Mouse (Mus musculus): Measurements from ENCODE around the gene Gprc5c. TPM values are rescaled to one million over a fixed set of nuclear protein-coding genes. Genes with fewer than 3 reads are reported as not detected.

Gene Gprc5c
- polyA plus RNA-seq, 1 experiment from 2014 or later = 23.0 TPM

- H3K27me3 ChIP-seq (ENCODE audit: control insufficient read depth, insufficient read depth, low read length) = no peaks in the 10 kb centered on the region
- no peak overlapping the region for H3K4me3 ChIP-seq (ENCODE audit: low read depth, low read length)
- WGBS (ENCODE audit: insufficient replicate concordance) = 38% methylated on average over 3 of the region's 3 CpGs
- peaks cover 22% of the 10 kb centered on the region for H3K4me1 ChIP-seq (ENCODE audit: control insufficient read depth, insufficient read depth, low read length)
- no peak overlapping the region for H3K9ac ChIP-seq (ENCODE audit: low read depth, low read length)
- ATAC-seq (replicated peaks; ENCODE audit: insufficient number of reproducible peaks, low FRiP score, low TSS enrichment) = no peak
- H3K4me2 ChIP-seq = no peak overlapping the region
- H3K36me3 ChIP-seq (ENCODE audit: control insufficient read depth, insufficient read depth, low read length) = no peaks in the 10 kb centered on the region
- no peaks in the 10 kb centered on the region for H3K9me3 ChIP-seq (replicated peaks; ENCODE audit: control insufficient read depth, low read length)
- H3K27ac ChIP-seq (ENCODE audit: low read depth, low read length) = no peak overlapping the region
These were observed 26.2 kb downstream of the Gprc5c start for GRCm38 (mm10) chr11:114877145-114877544.

- Histone ChIP-seq H3K27ac (ENCODE audit: low read depth, low read length) (no peak overlapping the region), H3K27me3 (ENCODE audit: control insufficient read depth, insufficient read depth, low read length) (no peaks in the 10 kb centered on the region), H3K4me2 (no peak overlapping the region), H3K4me3 (ENCODE audit: low read depth, low read length) (no peak overlapping the region), H3K9me3 (replicated peaks; ENCODE audit: control insufficient read depth, low read length) (no peaks in the 10 kb centered on the region), H3K4me1 (ENCODE audit: control insufficient read depth, insufficient read depth, low read length) (peaks cover 13% of the 10 kb centered on the region), H3K36me3 (ENCODE audit: control insufficient read depth, insufficient read depth, low read length) (no peaks in the 10 kb centered on the region), H3K9ac (ENCODE audit: low read depth, low read length) (no peak overlapping the region)
- ATAC-seq (replicated peaks; ENCODE audit: insufficient number of reproducible peaks, low FRiP score, low TSS enrichment) = no peak
- 70% methylated on average over 2 of the region's 2 CpGs for WGBS (ENCODE audit: insufficient replicate concordance)
These were observed 28.7 kb downstream of the Gprc5c start for GRCm38 (mm10) chr11:114879666-114880065.

GRCm38 (mm10) chr11:114880185-114880584 is 29.2 kb downstream of the Gprc5c start:
- ATAC-seq (replicated peaks; ENCODE audit: insufficient number of reproducible peaks, low FRiP score, low TSS enrichment) = no peak
- Histone ChIP-seq H3K36me3 (ENCODE audit: control insufficient read depth, insufficient read depth, low read length) (no peaks in the 10 kb centered on the region), H3K4me2 (no peak overlapping the region), H3K4me3 (ENCODE audit: low read depth, low read length) (no peak overlapping the region), H3K9me3 (replicated peaks; ENCODE audit: control insufficient read depth, low read length) (no peaks in the 10 kb centered on the region), H3K27me3 (ENCODE audit: control insufficient read depth, insufficient read depth, low read length) (no peaks in the 10 kb centered on the region), H3K9ac (ENCODE audit: low read depth, low read length) (no peak overlapping the region), H3K27ac (ENCODE audit: low read depth, low read length) (no peak overlapping the region), H3K4me1 (ENCODE audit: control insufficient read depth, insufficient read depth, low read length) (peaks cover 7% of the 10 kb centered on the region)

GRCm38 (mm10) chr11:114880589-114880988 is 29.6 kb downstream of the Gprc5c start:
- ATAC-seq (replicated peaks; ENCODE audit: insufficient number of reproducible peaks, low FRiP score, low TSS enrichment) = no peak
- WGBS (ENCODE audit: insufficient replicate concordance) = 0% methylated on average over 1 of the region's 1 CpGs
- no peak overlapping the region for H3K4me3 ChIP-seq (ENCODE audit: low read depth, low read length)
- H3K27me3 ChIP-seq (ENCODE audit: control insufficient read depth, insufficient read depth, low read length) = no peaks in the 10 kb centered on the region
- H3K36me3 ChIP-seq (ENCODE audit: control insufficient read depth, insufficient read depth, low read length) = no peaks in the 10 kb centered on the region
- H3K27ac ChIP-seq (ENCODE audit: low read depth, low read length) = no peak overlapping the region
- H3K9me3 ChIP-seq (replicated peaks; ENCODE audit: control insufficient read depth, low read length) = no peaks in the 10 kb centered on the region
- H3K9ac ChIP-seq (ENCODE audit: low read depth, low read length) = no peak overlapping the region
- peaks cover 4% of the 10 kb centered on the region for H3K4me1 ChIP-seq (ENCODE audit: control insufficient read depth, insufficient read depth, low read length)
- no peak overlapping the region for H3K4me2 ChIP-seq

GRCm38 (mm10) chr11:114883251-114883789 is 32.4 kb downstream of the Gprc5c start:
- Histone ChIP-seq H3K9ac (ENCODE audit: low read depth, low read length) (no peak overlapping the region), H3K9me3 (replicated peaks; ENCODE audit: control insufficient read depth, low read length) (no peaks in the 10 kb centered on the region), H3K36me3 (ENCODE audit: control insufficient read depth, insufficient read depth, low read length) (no peaks in the 10 kb centered on the region), H3K4me2 (no peak overlapping the region), H3K27me3 (ENCODE audit: control insufficient read depth, insufficient read depth, low read length) (no peaks in the 10 kb centered on the region), H3K27ac (ENCODE audit: low read depth, low read length) (no peak overlapping the region), H3K4me1 (ENCODE audit: control insufficient read depth, insufficient read depth, low read length) (no peaks in the 10 kb centered on the region), H3K4me3 (ENCODE audit: low read depth, low read length) (no peak overlapping the region)
- WGBS (ENCODE audit: insufficient replicate concordance) = 84% methylated on average over 4 of the region's 4 CpGs
- no peak for ATAC-seq (replicated peaks; ENCODE audit: insufficient number of reproducible peaks, low FRiP score, low TSS enrichment)

GRCm38 (mm10) chr11:114884380-114885100 is 33.6 kb downstream of the Gprc5c start:
- Histone ChIP-seq H3K4me3 (ENCODE audit: low read depth, low read length) (no peak overlapping the region), H3K27ac (ENCODE audit: low read depth, low read length) (peak overlapping the region; percentile 59; the same call in 1 of the 2 replicates), H3K4me1 (ENCODE audit: control insufficient read depth, insufficient read depth, low read length) (no peaks in the 10 kb centered on the region), H3K27me3 (ENCODE audit: control insufficient read depth, insufficient read depth, low read length) (no peaks in the 10 kb centered on the region), H3K9me3 (replicated peaks; ENCODE audit: control insufficient read depth, low read length) (no peaks in the 10 kb centered on the region), H3K9ac (ENCODE audit: low read depth, low read length) (no peak overlapping the region), H3K4me2 (no peak overlapping the region), H3K36me3 (ENCODE audit: control insufficient read depth, insufficient read depth, low read length) (no peaks in the 10 kb centered on the region)
- ATAC-seq (replicated peaks; ENCODE audit: insufficient number of reproducible peaks, low FRiP score, low TSS enrichment) = no peak
- 65% methylated on average over 4 of the region's 4 CpGs for WGBS (ENCODE audit: insufficient replicate concordance)

- Histone ChIP-seq H3K4me1 (ENCODE audit: control insufficient read depth, insufficient read depth, low read length) (no peaks in the 10 kb centered on the region), H3K9ac (ENCODE audit: low read depth, low read length) (no peak within 1 kb of the TSS), H3K4me2 (no peak within 1 kb of the TSS), H3K36me3 (ENCODE audit: control insufficient read depth, insufficient read depth, low read length) (no peaks in the 10 kb centered on the region), H3K27ac (ENCODE audit: low read depth, low read length) (no peak within 1 kb of the TSS), H3K4me3 (ENCODE audit: low read depth, low read length) (no peak within 1 kb of the TSS), H3K9me3 (replicated peaks; ENCODE audit: control insufficient read depth, low read length) (no peaks in the 10 kb centered on the region), H3K27me3 (ENCODE audit: control insufficient read depth, insufficient read depth, low read length) (no peaks in the 10 kb centered on the region)
- no peak for ATAC-seq (replicated peaks; ENCODE audit: insufficient number of reproducible peaks, low FRiP score, low TSS enrichment)
- 73% methylated on average over 18 of the region's 18 CpGs for WGBS (ENCODE audit: insufficient replicate concordance)
These were observed 39.1 kb downstream of the Gprc5c start, which contains the start of gene Cd300a for GRCm38 (mm10) chr11:114889991-114890518. Cd300a (plus strand) TSS chr11:114890041.

GRCm38 (mm10) chr11:114890542-114890941 is 39.6 kb downstream of the Gprc5c start:
- Histone ChIP-seq H3K36me3 (ENCODE audit: control insufficient read depth, insufficient read depth, low read length) (no peaks in the 10 kb centered on the region), H3K4me1 (ENCODE audit: control insufficient read depth, insufficient read depth, low read length) (no peaks in the 10 kb centered on the region), H3K4me2 (no peak overlapping the region), H3K27me3 (ENCODE audit: control insufficient read depth, insufficient read depth, low read length) (no peaks in the 10 kb centered on the region), H3K4me3 (ENCODE audit: low read depth, low read length) (no peak overlapping the region), H3K9ac (ENCODE audit: low read depth, low read length) (no peak overlapping the region), H3K27ac (ENCODE audit: low read depth, low read length) (no peak overlapping the region), H3K9me3 (replicated peaks; ENCODE audit: control insufficient read depth, low read length) (no peaks in the 10 kb centered on the region)
- WGBS (ENCODE audit: insufficient replicate concordance) = 63% methylated on average over 5 of the region's 5 CpGs
- ATAC-seq (replicated peaks; ENCODE audit: insufficient number of reproducible peaks, low FRiP score, low TSS enrichment) = no peak

- H3K27ac ChIP-seq (ENCODE audit: low read depth, low read length) = no peak overlapping the region
- H3K9ac ChIP-seq (ENCODE audit: low read depth, low read length) = no peak overlapping the region
- no peaks in the 10 kb centered on the region for H3K36me3 ChIP-seq (ENCODE audit: control insufficient read depth, insufficient read depth, low read length)
- H3K4me3 ChIP-seq (ENCODE audit: low read depth, low read length) = no peak overlapping the region
- ATAC-seq (replicated peaks; ENCODE audit: insufficient number of reproducible peaks, low FRiP score, low TSS enrichment) = no peak
- no peaks in the 10 kb centered on the region for H3K4me1 ChIP-seq (ENCODE audit: control insufficient read depth, insufficient read depth, low read length)
- 72% methylated on average over 3 of the region's 3 CpGs for WGBS (ENCODE audit: insufficient replicate concordance)
- no peaks in the 10 kb centered on the region for H3K9me3 ChIP-seq (replicated peaks; ENCODE audit: control insufficient read depth, low read length)
- no peak overlapping the region for H3K4me2 ChIP-seq
- no peaks in the 10 kb centered on the region for H3K27me3 ChIP-seq (ENCODE audit: control insufficient read depth, insufficient read depth, low read length)
These were observed 45.1 kb downstream of the Gprc5c start for GRCm38 (mm10) chr11:114896085-114896484.
